Mouse (Mus musculus): ENCODE results near the gene Tpo. TPM values are rescaled to one million over a fixed set of nuclear protein-coding genes. Genes with fewer than 3 reads are reported as not detected.

The Tpo gene
- not detected in 2 replicates for polyA plus RNA-seq (2011; ENCODE audit: insufficient read length, low read depth, missing spikeins)

DNA sequence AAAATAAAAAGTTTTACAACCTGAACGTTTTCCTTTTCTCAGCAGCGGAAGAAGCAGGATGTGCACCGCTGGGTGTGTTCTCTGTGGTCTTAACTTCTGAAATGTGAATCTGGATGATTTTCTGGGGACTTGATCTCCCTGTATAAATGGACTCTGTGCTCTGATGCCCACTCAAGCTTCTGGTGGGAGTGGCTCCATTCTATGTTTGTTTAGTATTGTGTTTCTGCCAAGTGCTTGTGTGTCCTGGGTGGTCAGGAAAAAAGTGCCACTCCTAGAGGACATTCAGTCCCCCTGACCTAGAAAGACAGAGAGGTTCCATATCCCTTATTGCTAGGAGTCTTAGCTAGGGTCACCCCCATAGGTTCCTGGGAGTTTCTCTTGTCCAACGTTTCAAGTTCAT lies at the start of gene Tpo:
Gene Tpo, minus strand, starts transcription at position 101 of the 400 bp plus-strand sequence.
- TF ChIP-seq POLR2A (IDR thresholded peaks at IDR 0.05; ENCODE audit: low read depth, low read length) (no peak), CTCF (IDR thresholded peaks at IDR 0.05; ENCODE audit: borderline replicate concordance, insufficient read depth, low read length) (no peak)
- no peaks in the 10 kb centered on the region for H3K4me1 ChIP-seq (ENCODE audit: control insufficient read depth, insufficient read depth, low read length)
- H3K4me3 ChIP-seq (ENCODE audit: insufficient read depth, low read length), result no peak within 1 kb of the TSS
- H3K27ac ChIP-seq (ENCODE audit: insufficient read depth, low read length), result no peak within 1 kb of the TSS

DNA sequence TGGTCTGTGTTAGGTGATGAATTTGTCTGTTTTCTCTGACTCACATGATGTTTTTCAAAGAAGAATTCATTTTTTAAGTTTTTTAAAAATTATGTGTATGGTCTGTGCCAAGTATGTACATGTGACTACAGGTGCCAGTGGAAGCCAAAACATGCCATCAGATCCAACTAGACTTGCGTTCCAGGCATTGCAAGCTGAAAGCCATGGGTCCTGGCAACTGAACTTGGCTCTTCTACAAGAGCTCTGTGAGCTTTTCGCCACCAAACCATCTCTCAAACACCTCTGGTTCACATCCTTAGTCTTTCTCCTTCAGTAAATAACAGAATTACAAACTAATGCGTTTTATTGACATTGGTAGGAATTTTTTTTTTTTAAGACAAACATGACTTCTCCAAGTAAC lies 49.3 kb upstream of the Tpo start:
- TF ChIP-seq CTCF (IDR thresholded peaks at IDR 0.05; ENCODE audit: borderline replicate concordance, insufficient read depth, low read length) (no peak), POLR2A (IDR thresholded peaks at IDR 0.05; ENCODE audit: low read depth, low read length) (no peak)

DNA sequence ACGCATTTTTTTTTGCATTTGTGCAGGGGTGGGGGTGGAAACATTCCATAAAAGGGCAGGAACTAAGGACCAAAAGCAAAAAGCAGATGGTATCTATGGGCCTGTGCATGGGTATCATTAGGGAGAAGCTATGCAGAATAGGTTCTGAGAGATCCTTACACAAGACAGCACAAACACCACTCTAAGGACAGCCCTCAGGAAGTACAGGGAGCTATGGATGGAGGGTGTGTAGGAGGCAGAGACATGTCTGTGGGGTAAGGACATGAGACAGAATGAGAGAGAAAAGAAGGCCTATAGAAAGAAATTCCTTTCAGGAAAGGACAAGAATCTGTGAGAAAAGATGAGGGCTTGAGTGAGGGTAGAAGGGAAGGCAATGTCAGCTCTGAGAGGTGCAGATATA lies 47.2 kb upstream of the Tpo start:
- no peaks in the 10 kb centered on the region for H3K4me1 ChIP-seq (ENCODE audit: control insufficient read depth, insufficient read depth, low read length)
- no peak overlapping the region for H3K4me3 ChIP-seq (ENCODE audit: insufficient read depth, low read length)
- TF ChIP-seq CTCF (IDR thresholded peaks at IDR 0.05; ENCODE audit: borderline replicate concordance, insufficient read depth, low read length), result no peak
- no peak for TF ChIP-seq POLR2A (IDR thresholded peaks at IDR 0.05; ENCODE audit: low read depth, low read length)
- H3K27ac ChIP-seq (ENCODE audit: insufficient read depth, low read length), result no peak overlapping the region

More for the DNA sequence above, 49.3 kb upstream of the Tpo start:
- H3K4me3 ChIP-seq (ENCODE audit: insufficient read depth, low read length), result no peak overlapping the region
- no peaks in the 10 kb centered on the region for H3K4me1 ChIP-seq (ENCODE audit: control insufficient read depth, insufficient read depth, low read length)
- H3K27ac ChIP-seq (ENCODE audit: insufficient read depth, low read length), result no peak overlapping the region

DNA sequence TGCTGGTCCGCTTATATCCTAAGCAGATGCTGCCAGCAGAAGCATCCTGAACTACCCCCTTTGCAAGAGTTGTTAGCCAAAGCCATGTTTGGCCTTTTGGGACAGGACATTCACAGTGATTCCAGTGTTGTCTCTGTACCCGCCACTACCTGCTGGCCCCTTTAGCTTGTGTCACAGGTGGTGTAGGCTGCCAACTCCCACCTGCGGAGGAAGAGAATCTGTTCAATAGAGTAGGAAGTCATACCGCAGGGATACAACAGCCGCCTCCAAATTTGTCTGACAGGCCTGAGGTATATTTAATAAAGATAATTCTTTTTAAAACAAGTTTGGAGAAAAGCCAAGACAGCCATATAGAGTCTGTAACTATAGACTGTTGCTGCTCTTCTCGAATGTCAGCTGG lies 45.5 kb upstream of the Tpo start:
- TF ChIP-seq POLR2A (IDR thresholded peaks at IDR 0.05; ENCODE audit: low read depth, low read length) (no peak), CTCF (IDR thresholded peaks at IDR 0.05; ENCODE audit: borderline replicate concordance, insufficient read depth, low read length) (no peak)
- H3K4me3 ChIP-seq (ENCODE audit: insufficient read depth, low read length), result no peak overlapping the region
- H3K27ac ChIP-seq (ENCODE audit: insufficient read depth, low read length), result no peak overlapping the region

DNA sequence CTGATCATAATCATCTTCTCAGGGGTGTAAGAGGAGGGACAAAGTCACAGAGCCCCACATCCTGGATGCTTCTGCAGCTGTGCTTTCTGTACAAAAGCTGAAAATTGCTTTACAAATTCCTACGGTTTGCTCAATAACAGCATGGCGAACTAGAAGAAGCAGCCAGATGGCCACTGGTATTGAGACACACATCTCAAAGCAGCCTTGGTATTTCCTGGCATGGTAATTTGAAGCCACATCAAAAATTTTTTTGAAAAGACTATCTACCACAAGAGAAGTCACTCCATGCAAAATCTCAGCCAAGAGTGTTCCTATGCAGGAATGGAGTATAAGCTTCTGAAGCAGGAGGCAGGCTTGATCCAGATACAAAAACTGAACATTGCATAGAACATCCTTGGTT lies 45.1 kb upstream of the Tpo start:
- TF ChIP-seq CTCF (IDR thresholded peaks at IDR 0.05; ENCODE audit: borderline replicate concordance, insufficient read depth, low read length) (no peak), POLR2A (IDR thresholded peaks at IDR 0.05; ENCODE audit: low read depth, low read length) (no peak)
- no peaks in the 10 kb centered on the region for H3K4me1 ChIP-seq (ENCODE audit: control insufficient read depth, insufficient read depth, low read length)
- no peak overlapping the region for H3K4me3 ChIP-seq (ENCODE audit: insufficient read depth, low read length)
- no peak overlapping the region for H3K27ac ChIP-seq (ENCODE audit: insufficient read depth, low read length)

More for the DNA sequence above, 45.5 kb upstream of the Tpo start:
- H3K4me1 ChIP-seq (ENCODE audit: control insufficient read depth, insufficient read depth, low read length), result no peaks in the 10 kb centered on the region

DNA sequence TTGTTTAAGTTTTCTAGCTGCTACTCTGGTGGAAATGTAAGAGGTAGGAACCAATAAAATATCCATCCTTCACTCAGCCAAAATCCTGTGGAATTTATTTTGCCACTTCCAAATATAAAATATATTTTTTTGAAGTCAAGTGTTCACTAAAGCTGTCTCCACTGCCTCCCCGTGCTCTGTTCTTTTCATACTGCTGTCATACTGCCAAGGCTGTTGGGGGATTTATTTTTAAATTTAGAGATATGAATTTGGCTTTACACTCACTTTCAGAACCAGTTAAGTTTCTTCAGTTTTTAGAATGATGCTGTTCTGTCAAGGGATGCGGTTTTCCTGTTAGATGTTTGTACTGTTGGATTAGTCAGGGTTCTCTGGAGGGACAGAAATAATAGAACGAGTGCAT lies 36.1 kb upstream of the Tpo start:
- Histone ChIP-seq H3K4me3 (ENCODE audit: insufficient read depth, low read length) (no peak overlapping the region), H3K4me1 (ENCODE audit: control insufficient read depth, insufficient read depth, low read length) (no peaks in the 10 kb centered on the region), H3K27ac (ENCODE audit: insufficient read depth, low read length) (no peak overlapping the region)
- TF ChIP-seq POLR2A (IDR thresholded peaks at IDR 0.05; ENCODE audit: low read depth, low read length), result no peak

DNA sequence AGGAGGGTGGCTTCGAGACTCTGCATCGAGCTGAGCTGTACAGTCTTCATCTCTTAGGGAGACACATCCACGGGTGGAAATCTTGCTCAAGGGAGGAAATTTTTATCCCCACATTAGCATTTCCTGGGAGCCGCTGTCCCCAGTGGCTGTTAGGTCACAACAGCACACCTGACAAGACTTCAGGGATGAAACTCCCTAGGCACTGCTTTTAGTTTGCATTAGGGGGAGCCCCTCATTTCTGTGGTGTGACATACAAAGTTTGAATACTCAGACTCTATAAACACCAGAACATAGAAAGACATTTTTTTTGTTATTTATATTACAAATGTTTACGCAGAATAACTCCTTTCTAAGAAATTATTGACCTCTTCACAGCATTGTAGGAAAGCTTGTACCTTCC lies 32.1 kb upstream of the Tpo start:
- Histone ChIP-seq H3K27ac (ENCODE audit: insufficient read depth, low read length) (no peak overlapping the region), H3K4me1 (ENCODE audit: control insufficient read depth, insufficient read depth, low read length) (no peaks in the 10 kb centered on the region), H3K4me3 (ENCODE audit: insufficient read depth, low read length) (no peak overlapping the region)
- TF ChIP-seq CTCF (IDR thresholded peaks at IDR 0.05; ENCODE audit: borderline replicate concordance, insufficient read depth, low read length) (no peak), POLR2A (IDR thresholded peaks at IDR 0.05; ENCODE audit: low read depth, low read length) (no peak)

DNA sequence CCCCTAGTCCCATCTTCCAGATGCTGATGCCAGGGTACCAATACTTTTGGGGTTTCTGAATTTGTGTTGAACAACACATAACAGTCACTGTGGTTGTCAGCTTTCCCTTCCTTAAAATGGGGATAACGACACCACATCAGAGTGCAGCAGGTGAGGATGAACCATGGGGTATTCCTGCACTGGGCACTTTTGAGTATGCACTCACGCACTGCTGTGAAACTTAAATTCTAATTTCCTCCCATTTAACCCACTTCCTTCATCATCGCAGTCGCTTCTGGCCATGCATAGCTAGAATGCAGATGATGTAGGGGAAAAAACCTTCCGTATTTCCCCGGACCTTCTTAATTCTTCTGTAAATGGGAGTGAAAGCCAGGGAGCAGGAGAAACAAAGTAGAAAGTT lies 31.6 kb upstream of the Tpo start:
- Histone ChIP-seq H3K4me3 (ENCODE audit: insufficient read depth, low read length) (no peak overlapping the region), H3K4me1 (ENCODE audit: control insufficient read depth, insufficient read depth, low read length) (no peaks in the 10 kb centered on the region), H3K27ac (ENCODE audit: insufficient read depth, low read length) (no peak overlapping the region)
- TF ChIP-seq CTCF (IDR thresholded peaks at IDR 0.05; ENCODE audit: borderline replicate concordance, insufficient read depth, low read length) (no peak), POLR2A (IDR thresholded peaks at IDR 0.05; ENCODE audit: low read depth, low read length) (no peak)

DNA sequence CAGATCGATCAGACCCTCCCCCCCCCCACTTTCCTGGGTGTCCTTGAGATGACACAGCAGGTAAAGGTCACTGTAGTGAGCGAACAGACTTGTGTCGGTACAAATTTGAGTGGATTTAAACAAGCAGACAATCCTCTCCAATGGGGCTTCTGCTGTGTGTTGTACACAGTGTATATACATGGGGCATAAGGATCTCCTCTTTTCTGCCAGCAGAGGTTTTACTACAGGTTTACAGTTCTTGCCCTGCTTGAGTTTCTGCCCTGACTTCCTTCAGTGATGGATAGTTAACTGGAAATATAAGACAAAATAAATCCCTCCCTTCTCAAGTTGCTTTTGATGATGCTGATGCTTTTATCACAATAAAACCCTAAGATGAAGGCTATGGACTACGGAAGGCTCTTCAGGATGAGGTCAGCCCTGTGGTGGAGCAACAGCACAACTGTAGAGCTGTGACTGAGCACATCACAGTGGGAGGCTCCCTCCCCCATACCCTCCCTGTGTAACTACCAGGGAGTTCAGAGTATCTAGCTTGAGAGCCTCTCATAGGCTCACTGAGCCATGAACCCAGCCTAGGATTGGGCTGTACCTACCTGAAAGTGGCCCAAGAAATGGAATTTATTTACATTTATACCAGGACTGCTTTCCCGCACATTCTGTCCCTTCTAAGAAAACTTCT lies 29.4 kb upstream of the Tpo start:
- H3K27ac ChIP-seq (ENCODE audit: insufficient read depth, low read length), result no peak overlapping the region
- TF ChIP-seq CTCF (IDR thresholded peaks at IDR 0.05; ENCODE audit: borderline replicate concordance, insufficient read depth, low read length) (no peak), POLR2A (IDR thresholded peaks at IDR 0.05; ENCODE audit: low read depth, low read length) (no peak)
- no peaks in the 10 kb centered on the region for H3K4me1 ChIP-seq (ENCODE audit: control insufficient read depth, insufficient read depth, low read length)
- H3K4me3 ChIP-seq (ENCODE audit: insufficient read depth, low read length), result no peak overlapping the region

DNA sequence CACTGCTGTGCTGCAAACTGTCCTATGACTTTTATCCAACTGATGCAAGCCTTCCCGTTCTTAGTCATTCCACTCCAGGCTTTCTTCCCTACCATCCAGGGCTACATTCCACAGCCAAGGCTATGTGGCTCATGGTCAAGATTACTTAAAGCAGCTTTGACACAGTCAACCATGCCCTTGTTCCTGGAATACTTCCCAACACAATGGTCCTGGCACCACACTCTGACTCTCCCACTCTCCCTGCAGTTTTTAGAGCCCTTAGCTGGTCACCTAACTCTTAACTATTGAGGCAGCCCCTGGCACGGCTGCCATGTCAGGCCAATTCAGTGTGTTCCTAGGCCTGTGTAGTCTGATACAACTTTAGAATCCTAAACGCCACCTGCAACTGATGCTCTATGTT lies 28.1 kb upstream of the Tpo start:
- Histone ChIP-seq H3K4me3 (ENCODE audit: insufficient read depth, low read length) (no peak overlapping the region), H3K27ac (ENCODE audit: insufficient read depth, low read length) (no peak overlapping the region), H3K4me1 (ENCODE audit: control insufficient read depth, insufficient read depth, low read length) (no peaks in the 10 kb centered on the region)
- TF ChIP-seq CTCF (IDR thresholded peaks at IDR 0.05; ENCODE audit: borderline replicate concordance, insufficient read depth, low read length) (no peak), POLR2A (IDR thresholded peaks at IDR 0.05; ENCODE audit: low read depth, low read length) (no peak)

Measured in embryonic fibroblast, embryonic 13.5 days (primary cell).